Comparison of ENCODE assay signal across 8 mouse cellular contexts in the genomic region with DNA sequence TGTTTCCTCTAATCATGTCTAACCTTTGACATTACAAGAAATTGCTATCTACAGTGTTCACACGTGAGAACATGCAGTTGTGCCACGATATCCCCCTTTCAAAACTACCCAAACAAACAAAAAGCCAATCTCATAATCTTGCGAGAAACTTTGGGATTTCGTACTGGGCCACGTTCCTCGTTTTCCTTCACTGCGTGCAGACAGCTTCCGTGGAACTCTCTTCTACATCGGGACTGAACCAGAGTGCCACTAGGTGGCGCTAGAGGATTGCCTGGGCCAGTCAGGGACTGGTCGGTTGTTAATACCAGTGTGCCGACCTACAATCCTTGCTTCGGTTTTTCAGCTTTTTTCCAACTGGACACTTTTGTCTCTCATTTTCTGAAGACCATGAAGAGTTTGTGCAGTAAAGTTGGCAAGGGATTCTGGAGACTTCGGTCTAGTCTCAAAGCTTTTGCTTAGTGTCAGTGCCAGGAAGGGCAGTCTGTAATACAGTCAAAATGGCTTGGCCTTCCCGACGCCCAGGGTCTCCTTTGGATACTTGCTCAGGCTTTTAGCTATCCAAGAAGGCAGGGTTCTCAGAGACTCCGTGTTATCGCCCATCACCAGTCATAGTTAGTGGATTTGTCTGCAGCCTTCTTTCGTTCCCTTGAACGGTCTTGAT. TPM values are rescaled to one million over a fixed set of nuclear protein-coding genes. Genes with fewer than 3 reads are reported as not detected.
A peak's percentile ranks its signal among the peaks of the same experiment; 100 is the strongest.
DNase-seq lines count a peak whose midpoint lies in the region; TF ChIP-seq lines count a peak whose summit lies in the region.

No protein-coding gene starts in this region.

- peak; percentile 92 for DNase-seq in adipocyte (ENCODE audit: low spot score)
- peak; percentile 95 for DNase-seq in embryo, embryonic 10 days (ENCODE audit: low spot score)
- DNase-seq in gastrocnemius, postnatal 10 days = peak; percentile 92
- DNase-seq in hindlimb bud, embryonic 11.5 days (ENCODE audit: extremely low spot score, low read depth, low spot score) = peak; percentile 96
- DNase-seq in left cerebral cortex, adult 2 months (ENCODE audit: extremely low spot score in 1 of 2, low spot score in 2 of 2) = peak; percentile 80 to 86
- peak; percentile 84 to 91 for DNase-seq in right cerebral cortex, adult 2 months (ENCODE audit: low spot score in 2 of 2)
- peak; percentile 65 for DNase-seq in urinary bladder, postnatal 10 days (ENCODE audit: low spot score)

- no peak overlapping the region for H3K27ac ChIP-seq in left cerebral cortex, adult 2 months

- peaks cover 53% of the 10 kb centered on the region for H3K27me3 ChIP-seq in megakaryocyte, embryonic 14.5 days (replicated peaks)

- H3K4me3 ChIP-seq in left cerebral cortex, adult 2 months = no peak overlapping the region
- peak overlapping the region; percentile 44 for H3K4me3 ChIP-seq in megakaryocyte, embryonic 14.5 days (replicated peaks)

- no peaks in the 10 kb centered on the region for H3K9me3 ChIP-seq in megakaryocyte, embryonic 14.5 days

- H3K36me3 ChIP-seq in megakaryocyte, embryonic 14.5 days (replicated peaks; ENCODE audit: low read length) = no peaks in the 10 kb centered on the region

- H3K4me1 ChIP-seq in megakaryocyte, embryonic 14.5 days = peaks cover 28% of the 10 kb centered on the region

- intact Hi-C loops in left cerebral cortex, adult 2 months (cut with DNase I) = loop anchor here (1.0 to 10.0 kb wide), 3 partner anchors 283 to 400 kb away; a partner anchor contains a TSS

- TF ChIP-seq CTCF in left cerebral cortex, adult 2 months (IDR thresholded peaks at IDR 0.05) = peak; percentile 99

RNA-seq across cellular contexts. Expression of a gene that starts 22.2 kb away (rescaled TPM):
- total RNA-seq in gastrocnemius, postnatal 10 days (2021) = 1 to 10 TPM in 1 of 2 experiments, under 1 TPM in 1; 0.61 to 1.2 TPM
- 1 to 10 TPM; 1.2 to 1.4 TPM for total RNA-seq in left cerebral cortex, adult 2 months (2021)
- polyA plus RNA-seq in megakaryocyte, embryonic 14.5 days (2012; ENCODE audit: insufficient read depth, low replicate concordance) = 28.3 and 47.0 TPM in 2 replicates
